Mouse (Mus musculus) embryo, embryonic 9.5 days (tissue): ENCODE measurements around the gene Tfap2a.

ENCODE experiments used
- DNase-seq: peaks from one replicate; pipeline ENCODE4 v3.0.0-alpha.2; 2017; ENCODE audit errors: extremely low spot score

The Tfap2a gene

GRCm38 (mm10) chr13:40738196-40738880, at the start of gene Tfap2a:
Gene Tfap2a, minus strand, starts transcription at chr13:40738376.
- DNase-seq: peak; percentile 43

DNA sequence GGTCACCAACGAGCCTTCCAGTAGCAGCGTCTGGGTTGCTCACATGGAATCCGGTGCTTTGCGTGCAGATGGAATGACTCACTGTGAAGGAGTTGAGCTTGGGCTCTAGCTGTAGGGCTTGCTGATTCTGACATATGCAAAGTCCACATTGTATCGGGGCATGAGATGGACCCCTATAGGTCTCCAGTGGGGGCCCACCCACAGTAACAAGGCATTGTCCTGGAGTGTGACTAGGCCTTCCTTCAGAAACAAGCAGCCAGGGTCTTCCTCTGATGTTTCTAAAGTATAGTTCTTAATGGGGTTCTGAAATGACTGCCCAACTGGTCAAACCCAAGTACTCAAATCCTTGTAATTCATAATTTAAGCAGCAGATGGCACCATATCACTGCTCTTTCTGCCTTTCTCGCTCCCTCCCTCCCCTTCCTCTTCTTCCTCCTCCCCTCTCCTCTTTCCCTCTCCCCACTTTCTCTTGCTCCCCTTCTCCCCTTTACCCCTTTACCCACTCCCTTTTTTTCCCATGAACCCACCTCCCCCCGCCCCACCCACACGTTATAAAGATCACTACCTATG, 46.1 kb upstream of the Tfap2a start:
- DNase-seq: peak; percentile 53

DNA sequence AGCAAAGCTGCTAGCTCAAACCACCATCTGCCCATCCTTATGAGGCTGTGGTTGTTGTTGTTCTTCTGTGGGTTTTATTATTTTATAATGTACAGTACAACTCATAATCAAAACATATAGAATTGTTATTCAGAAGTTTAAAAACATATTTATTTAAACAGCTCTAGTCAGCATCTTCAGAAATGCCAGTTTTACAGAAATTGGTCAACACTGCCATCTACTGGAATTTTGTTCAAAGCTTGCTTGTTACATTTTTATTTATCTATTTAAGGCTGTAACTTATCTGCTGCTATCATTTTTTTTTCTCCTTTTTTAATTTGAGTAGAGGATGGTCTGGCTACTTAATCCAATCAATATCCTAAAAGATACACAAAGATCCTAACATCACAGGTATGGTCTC, 19.8 kb upstream of the Tfap2a start:
- peak; percentile 25 for DNase-seq

DNA sequence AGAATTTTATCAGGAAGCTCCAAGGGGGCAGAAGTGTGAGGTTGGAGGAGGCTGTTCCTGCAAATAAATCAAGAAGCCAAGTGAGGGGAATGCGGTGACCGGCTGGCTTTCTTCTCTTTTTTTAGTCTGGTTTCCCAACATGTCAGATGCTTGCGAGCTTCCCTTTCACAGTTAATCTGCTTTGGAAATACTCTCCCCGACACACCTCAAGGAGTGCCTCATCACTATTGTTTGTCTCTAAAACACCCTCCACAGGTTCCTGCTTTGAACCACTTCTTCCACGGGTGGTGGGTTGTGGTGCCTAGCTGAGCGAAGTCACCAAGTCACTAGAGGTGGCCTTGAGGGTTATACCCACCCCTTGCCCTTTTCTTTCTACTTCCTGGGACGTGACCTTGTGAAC, 18.2 kb upstream of the Tfap2a start:
- no peak for DNase-seq

DNA sequence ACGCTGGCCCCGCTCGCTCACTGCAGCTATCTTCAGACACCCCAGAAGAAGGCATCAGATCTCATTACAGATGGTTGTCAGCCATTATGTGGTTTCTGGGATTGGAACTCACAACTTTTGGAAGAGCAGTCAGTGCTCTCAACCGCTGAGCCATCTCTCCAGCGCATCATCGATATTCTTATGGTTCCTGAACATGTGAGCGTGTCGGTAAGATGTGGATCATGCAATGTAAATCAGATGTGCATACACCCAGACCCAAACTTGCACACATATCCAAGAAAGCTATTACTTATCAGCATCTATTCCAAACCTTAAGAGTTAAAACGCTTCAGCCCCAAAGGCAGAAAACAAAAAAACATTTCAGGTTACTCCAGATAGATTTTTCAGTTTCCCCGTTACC, 15.9 kb upstream of the Tfap2a start:
- no peak for DNase-seq

GRCm38 (mm10) chr13:40751889-40752288, 13.7 kb upstream of the Tfap2a start:
- DNase-seq: no peak

DNA sequence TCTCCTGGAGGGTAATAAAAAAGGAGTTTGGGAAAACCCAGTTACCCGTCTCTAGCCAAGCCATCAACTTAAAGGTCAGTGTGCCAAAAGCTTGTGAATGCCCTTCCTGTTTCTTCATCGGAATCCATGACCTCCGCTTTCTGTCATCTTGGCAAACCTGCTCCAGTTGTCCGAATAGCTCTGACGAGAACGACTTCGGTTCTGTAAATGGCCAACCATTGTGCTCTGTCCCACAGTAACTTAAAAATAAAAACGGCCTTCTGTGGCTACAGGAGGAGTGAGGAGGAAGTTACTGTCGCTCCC, 11.4 kb upstream of the Tfap2a start:
- no peak for DNase-seq

GRCm38 (mm10) chr13:40748785-40749602, 10.8 kb upstream of the Tfap2a start:
- peak; percentile 57 for DNase-seq

DNA sequence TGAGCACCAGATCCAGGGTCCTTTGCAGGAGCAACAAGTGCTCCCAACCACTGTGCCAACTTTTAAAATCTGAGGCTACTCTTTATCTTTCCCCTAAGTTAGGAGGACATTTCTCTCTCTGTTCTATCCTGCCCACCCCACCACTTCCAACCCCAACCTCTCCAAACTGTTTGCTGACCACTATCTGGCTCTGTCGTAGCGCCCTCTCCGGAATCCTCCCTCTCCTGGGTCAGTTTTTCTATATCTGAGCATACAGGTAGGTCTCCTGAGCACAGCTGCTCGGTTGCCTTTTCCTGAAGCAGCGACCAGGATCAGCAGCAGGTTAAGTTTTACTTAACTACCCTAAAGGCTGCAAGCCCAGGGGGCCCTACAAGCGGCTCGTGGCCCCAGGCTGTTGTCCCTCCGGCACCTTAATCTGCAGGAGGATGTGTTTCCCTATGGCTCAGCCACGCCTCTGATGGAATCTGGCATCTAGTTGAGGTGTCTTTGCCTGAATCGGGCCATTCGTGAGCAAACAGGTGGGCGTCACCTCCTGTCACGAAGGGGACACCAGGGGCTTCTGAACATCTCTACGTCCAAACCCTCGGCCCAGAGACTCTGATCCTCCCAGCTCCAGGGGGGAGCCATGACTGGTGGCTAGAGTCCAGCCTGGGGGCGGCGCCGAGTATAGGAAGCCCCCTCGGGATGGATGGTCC, 6.1 kb upstream of the Tfap2a start:
- DNase-seq: peak; percentile 32

DNA sequence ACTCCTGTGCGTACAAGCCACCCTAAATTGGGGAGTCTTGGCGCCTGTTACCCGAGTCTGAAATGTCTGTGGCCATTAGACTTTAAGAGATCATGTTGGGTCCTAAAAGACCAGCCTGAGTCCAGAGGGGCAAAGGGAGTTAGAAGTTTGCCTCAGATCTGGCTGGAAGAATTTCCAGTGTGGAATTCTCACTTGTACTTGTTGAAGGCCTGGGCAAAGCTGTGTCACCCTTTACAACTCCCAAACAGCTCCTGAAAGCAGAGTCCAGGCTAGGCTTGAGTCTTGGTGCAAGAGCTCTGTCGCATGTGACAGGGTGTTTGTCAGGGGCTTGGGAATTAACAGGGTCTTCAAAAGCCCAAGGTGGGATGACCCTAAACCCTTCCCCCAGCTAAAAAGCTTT, 5.0 kb upstream of the Tfap2a start:
- DNase-seq: peak; percentile 30

DNA sequence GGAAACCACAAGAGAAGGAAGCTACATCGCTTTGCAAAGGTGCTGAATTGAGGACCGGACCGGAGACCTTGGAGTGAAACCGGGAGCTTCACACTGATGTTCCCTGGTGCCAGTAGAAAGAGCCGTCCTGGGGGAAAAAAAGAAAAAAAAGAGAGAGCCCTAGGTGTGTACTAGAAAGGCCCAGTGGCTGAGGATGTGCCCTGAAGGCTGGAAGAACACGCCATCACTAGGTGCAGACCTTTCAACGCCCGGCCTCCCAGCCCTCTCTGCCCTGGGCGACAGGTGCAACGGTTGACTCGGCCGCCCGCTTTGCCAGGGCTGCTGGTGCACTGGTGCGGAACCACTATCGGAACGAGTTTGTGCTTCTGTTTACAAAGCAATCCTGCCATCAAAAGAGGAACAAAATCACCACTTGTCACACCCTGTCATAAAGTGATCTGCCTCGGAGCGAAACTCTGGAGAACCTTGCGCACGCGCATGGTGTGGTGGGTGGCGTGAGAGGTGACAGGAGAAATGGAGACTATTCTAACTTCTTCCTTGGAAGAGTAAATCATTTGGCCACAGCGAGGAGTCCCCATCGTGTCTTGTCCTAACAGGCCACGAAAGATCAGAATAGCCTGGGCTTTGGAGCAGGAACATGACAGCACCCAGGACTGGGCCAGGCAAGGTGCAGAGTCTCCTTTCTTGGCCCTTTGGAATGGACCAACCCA, 3.8 kb upstream of the Tfap2a start:
- DNase-seq: peak; percentile 32

DNA sequence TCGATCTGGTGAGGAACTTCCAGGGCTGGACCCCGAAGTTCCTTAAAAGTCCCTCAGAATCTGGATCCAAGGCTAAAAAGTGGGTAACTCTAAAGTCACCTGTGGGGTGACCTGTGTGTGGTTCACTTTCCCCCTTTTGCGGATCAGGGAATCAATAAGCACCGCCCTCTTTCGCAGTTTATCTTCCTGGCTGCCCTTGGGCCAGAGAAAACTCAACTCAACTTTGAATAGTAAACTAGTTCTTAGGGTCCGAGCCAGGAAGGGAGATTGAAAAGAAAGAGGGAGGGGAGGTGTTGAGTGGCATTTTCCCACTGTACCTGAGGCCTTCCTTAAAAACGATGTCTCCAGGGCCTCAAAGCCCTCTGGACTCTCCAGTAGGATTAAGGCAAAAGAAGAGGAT, 3.3 kb upstream of the Tfap2a start:
- DNase-seq: peak; percentile 14

- peak; percentile 19 for DNase-seq
These were observed 2.7 kb upstream of the Tfap2a start for GRCm38 (mm10) chr13:40740727-40741360.

- peak; percentile 32 for DNase-seq
These were observed 1.7 kb upstream of the Tfap2a start for GRCm38 (mm10) chr13:40739901-40740300.

DNA sequence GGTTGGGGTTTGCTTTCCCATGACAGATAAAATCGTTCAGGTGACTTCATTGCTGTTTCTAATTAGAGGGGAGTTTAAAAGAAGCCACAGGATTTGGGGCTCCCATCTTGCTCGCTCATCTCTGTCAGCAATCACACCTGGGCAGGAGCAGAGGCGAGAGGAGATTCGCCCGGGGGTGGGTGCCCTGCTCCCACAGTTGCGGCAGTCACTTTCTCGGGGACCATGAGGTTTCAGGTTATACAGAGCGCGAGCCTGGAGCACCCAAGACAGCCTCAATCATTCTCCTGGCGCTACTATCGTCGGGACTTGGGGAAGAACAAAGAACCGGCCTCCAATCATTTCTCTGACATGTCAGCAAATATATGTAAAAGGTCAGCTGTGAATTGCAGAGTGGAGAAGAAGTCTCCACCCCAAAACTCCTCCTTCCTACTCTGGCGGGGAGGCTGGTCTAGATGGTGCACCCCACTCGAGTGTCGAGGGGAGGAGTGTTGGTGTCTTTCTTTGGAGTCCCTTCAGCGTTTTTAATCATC, 1.0 kb upstream of the Tfap2a start:
- DNase-seq: peak; percentile 32

GRCm38 (mm10) chr13:40737761-40738160, 415 bp downstream of the Tfap2a start:
- DNase-seq: peak; percentile 38

DNA sequence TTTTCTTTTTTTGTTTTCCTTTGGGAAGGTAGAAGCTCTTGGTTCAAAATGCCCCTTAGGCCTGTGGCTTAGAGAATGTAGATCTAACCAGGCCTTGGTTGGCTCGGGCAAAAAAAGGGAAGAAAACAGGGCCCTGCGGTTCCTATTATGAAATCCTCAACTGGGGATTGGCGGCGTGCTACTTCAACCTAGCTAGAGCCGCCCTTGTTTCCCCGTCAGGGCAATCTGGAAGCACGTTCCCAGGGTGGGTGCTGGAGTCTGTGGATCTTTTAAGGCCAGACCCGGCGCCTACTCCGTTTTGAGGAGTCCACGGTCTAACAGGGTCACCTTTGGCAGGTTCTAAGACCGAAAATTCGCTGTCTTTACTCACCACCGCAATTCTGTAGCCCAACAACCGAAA, 1.1 kb downstream of the Tfap2a start:
- DNase-seq: peak; percentile 53

DNA sequence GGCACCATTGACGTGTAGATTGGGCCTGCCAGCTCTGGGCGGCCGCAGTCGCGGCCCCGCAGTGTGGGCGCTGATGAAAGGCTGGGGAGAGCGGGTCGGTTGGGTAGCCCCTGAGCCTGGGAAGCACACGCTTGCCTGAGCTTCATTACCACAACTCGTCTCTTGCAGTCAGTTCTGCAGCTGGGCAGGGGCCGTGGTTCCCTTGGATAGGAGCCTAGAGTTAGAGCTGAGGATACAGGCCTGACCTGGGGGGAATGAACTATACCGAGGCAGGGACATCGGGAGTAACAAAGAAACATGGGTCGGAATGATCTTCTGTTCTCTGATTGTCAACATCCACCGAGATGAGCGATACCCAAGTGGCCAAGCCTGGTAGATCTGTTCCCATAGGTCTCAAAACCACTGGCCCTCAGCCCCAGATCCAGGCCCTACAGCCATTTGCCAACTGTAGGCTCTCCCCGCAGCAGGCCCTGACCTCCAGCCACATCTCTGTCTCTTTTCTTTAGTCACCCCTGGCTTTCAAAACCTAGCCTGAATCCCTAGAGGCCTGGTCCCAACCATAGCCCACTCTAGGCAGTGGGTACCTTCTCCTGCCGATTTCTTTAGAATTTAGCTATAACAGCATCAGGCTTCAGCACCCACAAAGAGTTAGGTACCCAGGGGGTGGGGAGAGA, 1.9 kb downstream of the Tfap2a start:
- DNase-seq: peak; percentile 49

GRCm38 (mm10) chr13:40735416-40736106, 2.6 kb downstream of the Tfap2a start:
- peak; percentile 21 for DNase-seq
